Mouse (Mus musculus) left cerebral cortex, postnatal 36 days (tissue): ENCODE results near the gene Zfp277. TPM values are rescaled to one million over a fixed set of nuclear protein-coding genes. Genes with fewer than 3 reads are reported as not detected.

Experiments used
- DNase-seq, 2 experiments: peaks; one replicate each; pipeline ENCODE4 v3.0.0; 2021 to 2022; ENCODE audit warnings: low spot score in 2 of 2, mixed read lengths in 1 of 2
- intact Hi-C: fragments of 180-260 bp; cut with DNase I; formaldehyde crosslinking; loops from one replicate; pipeline ENCODE4 v1.15.1; 2025
- total RNA-seq, 2 experiments: library from RNA; stranded (reverse); gene quantifications; 2 replicates each; pipeline ENCODE4 v1.2.3; 2021

Gene Zfp277
- total RNA-seq: 10 to 100 TPM; 16.6 to 20.1 TPM

DNA sequence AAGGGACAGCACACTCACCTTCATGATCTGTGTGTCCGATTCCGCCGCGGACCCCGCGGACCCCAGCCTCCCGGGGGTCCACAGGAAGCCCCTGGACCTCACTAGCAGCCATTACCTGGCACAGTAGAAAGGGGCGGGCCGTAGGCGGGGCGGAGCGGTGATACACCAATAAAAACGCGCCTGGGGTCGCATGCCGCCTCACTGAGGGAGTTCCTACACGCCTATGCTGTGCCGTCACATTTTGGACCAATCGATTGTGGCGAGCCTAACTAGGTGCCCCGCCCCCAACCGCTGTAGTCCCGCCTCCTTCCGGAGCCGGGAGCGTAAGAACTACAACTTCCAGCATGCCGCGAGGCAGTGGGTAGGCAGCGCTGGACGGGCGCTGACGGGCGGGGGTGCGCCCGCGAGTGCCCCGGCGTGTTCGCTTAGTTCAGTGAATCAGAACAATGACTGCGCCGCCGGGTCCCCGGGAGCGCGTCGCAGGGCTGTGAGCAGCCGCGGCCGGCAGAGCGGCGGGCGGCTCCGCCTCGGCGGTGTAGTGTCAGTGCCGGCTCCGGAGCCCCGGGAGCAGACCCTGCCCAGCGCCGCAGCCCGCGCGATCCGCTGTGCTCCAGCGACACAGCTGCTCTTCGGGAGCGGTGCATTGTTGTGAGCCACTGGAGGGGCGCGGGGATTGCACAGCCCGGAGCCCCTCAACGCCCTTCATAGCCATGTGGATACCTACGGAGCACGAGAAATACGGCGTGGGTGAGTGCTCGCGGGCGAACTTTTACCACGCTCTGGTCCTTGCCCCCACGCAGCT, at the start of gene Zfp277, which contains the start of gene Dock4:
Gene Zfp277 (minus strand): TSS at position 255 of the 802 bp plus-strand sequence.
Gene Dock4 (plus strand): TSS at position 305 of the 802 bp plus-strand sequence.
- intact Hi-C loops: loop anchor here (2.0 to 5.0 kb wide), 3 partner anchors 41 to 236 kb away; no protein-coding TSS in a partner anchor
- peak; percentile 98 to 99 for DNase-seq

DNA sequence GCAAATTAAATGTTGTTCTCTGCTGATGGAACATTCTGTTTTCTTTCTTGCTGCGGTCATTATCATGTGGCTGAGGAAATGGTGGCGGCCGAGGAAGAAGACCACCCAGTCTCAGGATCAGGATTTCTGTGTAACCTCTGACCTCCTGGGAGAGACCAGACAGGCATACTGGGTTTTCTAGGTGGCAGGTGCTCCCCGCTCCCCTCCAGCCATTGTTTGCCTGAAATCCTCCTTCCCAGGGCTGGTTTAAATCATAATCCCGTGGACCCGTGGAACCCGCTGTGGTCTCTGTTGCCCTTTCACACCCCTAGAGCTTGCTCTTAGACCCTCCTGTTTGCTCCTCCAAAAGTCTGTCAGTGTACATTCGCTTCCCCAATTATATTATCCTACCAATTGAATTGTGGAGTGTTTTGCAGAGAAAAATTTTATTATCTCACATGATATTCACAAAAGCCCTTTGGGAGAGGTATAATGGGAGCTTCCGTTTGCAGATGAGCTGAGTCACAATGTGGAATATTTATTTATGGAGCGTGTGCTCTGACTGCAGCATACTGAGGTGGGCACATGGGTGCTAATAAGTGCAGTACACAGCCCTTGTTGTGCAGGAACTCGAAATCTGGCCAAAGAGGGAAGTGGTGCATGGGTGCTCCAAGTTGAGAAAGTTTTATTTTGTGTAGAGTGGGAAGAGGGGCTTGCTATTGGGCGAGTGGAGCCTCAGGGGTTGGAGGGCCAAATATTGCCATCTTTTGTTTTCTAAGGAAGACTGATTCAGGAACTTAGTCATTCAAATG, 40.5 kb upstream of the Zfp277 start:
- intact Hi-C loops: loop anchor here (5.0 kb wide), 1 partner anchor 39 kb away; the partner anchor contains the start of genes Dock4 and Zfp277
- no peak for DNase-seq

DNA sequence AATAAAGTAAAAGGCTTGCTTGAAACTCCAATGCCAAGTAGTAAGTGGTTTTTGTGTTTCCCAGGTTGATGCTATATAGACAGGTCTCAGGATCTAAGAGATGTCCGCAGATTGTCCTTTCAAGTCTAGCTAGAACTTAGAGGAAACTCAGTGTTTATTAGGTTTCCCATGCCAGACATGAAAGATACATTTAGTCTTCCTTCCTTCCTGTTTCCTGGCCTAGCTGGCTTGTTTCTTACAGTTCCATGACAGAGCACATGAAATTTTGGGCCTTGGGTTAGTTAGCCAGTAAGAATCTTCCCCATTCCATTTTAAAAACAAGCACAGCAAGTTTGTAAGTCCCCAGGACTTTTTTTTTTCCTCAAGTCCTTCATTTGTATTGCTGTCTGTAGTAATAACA, 39.5 kb upstream of the Zfp277 start:
- intact Hi-C loops: loop anchor here (5.0 kb wide), 1 partner anchor 38 kb away; the partner anchor contains the start of genes Dock4 and Zfp277
- DNase-seq: no peak

DNA sequence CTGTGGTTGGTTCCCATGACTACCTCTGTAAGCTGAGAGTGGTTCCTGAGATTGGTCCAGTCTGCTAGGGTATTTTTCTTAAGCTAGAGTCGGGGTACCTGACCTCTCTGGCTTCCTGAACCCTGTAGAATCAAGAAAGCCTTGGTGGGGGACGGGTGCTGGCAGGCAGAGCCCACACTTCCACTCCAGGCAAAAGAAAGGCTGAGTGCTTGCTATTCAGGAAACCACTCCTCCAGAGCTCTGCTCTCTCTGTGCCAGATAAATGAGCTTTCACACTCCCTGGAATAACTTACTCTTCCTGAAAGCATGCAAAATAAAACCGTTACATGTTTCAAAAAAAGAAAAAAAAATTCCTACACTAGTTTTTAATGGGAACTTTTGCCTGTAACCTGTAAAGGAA, 38.5 kb upstream of the Zfp277 start:
- intact Hi-C loops: no loop called here
- peak; percentile 30 to 45 for DNase-seq

DNA sequence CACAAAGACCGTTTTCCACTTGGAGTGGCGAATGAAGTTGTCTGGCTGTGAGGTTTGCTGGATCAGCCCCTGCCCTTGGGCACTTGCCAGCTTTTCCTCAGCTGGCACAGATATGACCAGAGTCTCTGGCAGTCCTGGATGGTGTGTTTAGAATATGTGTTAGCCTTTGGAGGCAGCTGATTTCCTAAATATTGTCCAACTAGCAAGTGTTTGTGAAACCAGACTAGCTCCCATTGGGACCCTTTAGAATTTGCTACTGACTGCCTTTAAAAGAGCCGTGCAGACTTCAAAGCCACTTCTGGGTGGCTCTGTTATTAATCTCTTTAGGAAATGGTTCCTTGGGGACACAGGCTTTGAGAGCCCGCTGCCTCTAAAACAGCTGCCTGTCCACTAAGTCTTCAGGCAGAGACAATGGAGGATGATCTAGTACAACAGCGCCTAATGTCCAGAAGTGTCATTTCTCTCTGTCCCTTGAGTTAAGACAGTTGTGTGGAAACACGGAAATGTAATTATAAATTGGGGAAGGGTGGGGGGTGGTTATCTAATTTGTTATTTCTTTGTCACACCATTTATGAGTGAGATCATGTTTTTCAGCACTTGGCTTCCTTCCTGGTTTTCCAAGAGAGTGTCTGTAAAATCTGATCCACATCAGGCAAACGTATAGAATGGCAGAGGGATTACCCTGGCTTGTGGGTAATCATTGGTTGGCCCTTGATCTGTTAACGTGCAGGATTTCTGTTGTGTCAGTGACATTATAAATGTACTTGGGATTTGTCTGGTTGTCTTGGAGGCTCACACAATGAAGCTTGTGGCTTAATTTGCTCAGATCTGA, 32.1 kb upstream of the Zfp277 start:
- no peak for DNase-seq
- intact Hi-C loops: no loop called here

DNA sequence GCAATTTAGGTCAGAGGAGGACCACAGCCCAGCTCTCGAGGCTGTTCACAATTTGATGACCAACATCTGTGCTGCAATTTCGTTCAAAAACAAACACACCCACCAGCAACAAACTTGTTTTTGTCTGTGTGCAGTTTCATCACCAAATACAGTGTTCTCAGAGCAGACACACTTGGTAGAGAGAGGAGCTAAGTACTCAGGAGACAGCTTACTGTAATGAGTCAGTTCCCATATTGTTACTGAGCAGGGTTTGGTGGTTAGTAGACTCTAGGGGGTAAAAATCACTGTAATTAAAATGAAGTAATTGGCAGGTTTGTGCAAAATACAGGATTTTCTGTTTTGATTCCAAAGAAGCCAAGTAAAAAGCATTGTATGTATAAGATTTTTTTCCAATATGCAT, 28.0 kb upstream of the Zfp277 start:
- intact Hi-C loops: no loop called here
- DNase-seq: no peak

DNA sequence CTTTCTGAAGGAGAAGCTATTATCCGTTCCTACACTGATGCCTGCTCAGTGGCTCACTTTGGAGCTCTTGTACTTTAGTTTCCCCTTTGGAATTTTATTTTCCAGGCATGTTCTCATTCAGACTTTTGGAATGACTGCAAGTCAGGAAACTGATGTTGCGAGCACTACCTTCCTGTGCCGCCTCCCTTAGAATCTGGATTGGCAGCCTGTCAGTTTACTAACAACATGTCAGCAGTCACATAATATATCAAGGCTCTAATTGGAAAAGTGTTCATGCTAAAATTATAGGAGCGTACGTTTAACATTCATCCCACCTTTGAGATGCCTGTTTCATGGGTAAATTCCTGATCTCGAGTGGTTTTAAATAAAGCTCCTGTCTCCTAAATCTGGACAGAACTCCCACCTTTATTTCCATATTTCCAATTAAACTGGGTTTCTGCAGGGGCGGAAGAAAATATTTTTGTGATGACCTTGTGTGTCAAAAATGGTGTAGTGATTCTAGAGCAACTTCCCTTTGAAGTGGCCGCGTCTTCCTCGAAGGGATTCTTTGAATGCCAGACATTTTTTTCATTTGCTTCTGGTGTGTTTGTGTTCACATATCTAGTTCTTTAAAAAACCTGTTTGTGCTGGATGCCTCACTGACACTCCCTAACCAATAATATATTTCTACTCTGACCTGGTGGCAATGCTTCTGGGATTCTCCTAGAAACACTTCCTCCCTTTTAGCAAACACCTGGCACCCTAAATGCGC, 26.1 kb upstream of the Zfp277 start:
- DNase-seq: no peak
- intact Hi-C loops: no loop called here

DNA sequence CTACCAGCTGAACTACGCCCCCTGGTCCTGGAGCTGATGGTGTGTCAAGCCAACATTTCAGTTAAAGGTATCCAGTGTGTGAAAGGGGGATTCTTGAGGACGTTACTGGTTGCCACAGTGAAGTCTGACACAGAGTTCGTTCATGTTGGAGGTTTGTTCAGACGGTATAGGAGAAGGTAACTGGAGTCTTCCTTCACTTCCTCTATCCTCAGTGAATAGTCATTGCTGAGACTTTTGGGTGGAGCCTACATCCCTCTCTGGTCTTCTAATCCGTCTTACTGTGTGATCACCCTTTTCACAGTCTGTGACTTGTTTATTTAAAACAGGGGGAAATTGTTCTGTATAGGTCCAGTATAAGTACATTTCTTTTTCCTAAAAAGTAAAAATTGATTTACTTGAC, 23.3 kb upstream of the Zfp277 start:
- no peak for DNase-seq
- intact Hi-C loops: no loop called here

DNA sequence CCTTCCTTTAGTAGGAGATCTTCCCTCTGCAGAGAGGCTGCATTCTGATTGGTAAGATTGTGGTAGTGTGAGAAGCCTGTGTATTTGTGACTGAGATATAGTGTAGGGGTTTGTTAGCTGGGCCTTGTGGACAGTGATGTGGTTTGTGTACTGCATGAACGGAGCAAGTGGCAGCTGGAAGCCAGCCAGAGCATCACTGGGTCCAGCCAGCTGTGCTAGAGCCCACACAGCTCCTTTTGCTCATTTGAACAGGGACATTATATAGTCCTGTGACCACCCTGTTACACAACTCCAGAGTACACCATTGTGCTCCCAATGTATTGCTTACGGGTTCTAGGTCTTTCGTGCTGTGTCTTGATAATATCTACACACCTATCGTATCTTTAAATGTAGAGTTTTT, 22.5 kb upstream of the Zfp277 start:
- intact Hi-C loops: no loop called here
- DNase-seq: no peak

DNA sequence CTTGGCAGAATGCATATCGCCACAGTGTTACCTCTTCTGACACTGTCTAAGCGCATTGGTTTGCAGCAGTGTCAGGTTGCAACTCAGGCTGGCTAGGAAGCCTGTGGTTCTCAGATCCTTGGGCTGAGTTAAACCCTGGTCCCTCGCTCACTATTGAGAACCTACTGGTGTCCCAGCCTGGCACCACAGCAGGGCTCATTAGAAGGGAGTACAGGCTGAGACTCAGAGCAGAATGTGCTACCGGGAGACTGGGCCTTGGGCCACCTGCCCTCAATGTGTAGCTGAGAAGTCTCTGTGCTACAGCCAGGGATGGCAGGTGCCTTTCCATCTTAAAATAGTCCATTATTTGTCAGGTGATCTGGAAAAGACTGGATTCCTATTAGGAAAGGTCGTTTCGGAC, 18.6 kb upstream of the Zfp277 start:
- intact Hi-C loops: no loop called here
- no peak for DNase-seq

DNA sequence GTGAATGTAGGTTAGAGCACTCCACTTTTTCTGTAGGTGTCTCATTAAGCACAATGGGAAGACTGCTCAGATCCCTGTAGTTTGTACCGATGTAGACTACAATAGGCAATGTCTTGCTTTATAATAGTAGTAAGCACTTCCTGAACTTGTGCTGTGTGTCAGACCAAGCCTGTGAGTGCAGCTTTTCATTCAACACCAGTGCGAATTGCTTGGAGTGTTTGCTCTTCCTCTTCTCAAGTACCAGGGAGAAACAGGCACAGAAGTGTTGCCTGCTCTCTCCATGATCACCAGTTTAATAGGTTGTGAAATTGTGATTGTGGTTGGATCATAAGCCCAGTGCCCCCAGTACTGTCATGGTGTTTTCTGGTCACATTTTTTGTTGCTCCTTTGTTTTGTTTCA, 18.1 kb upstream of the Zfp277 start:
- no peak for DNase-seq
- intact Hi-C loops: no loop called here

DNA sequence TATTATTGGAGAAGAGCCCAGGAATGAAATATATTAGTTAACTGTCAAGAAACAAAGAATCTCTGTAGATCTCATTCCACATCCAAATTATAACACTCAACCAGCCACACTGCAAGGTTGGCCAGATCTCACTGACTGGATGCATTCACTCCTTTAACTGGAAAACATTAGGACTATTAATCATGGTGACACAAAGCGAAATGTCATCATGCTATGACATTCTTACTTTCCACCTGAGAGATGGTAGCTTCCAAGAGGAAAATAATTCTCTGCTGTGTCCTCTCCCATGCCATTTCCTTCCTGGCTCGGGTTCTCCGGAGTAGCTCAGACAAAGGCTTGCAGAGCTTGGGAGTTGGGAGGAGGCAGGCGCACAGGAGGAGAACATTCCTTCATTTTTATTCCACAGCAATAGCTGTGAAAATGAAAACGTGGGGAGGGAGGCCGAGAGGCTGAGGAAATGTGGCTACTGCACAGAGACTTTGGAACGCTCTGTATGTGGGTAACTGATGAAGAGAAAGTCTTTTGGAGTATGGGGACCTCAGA, 17.1 kb upstream of the Zfp277 start:
- DNase-seq: no peak
- intact Hi-C loops: no loop called here

DNA sequence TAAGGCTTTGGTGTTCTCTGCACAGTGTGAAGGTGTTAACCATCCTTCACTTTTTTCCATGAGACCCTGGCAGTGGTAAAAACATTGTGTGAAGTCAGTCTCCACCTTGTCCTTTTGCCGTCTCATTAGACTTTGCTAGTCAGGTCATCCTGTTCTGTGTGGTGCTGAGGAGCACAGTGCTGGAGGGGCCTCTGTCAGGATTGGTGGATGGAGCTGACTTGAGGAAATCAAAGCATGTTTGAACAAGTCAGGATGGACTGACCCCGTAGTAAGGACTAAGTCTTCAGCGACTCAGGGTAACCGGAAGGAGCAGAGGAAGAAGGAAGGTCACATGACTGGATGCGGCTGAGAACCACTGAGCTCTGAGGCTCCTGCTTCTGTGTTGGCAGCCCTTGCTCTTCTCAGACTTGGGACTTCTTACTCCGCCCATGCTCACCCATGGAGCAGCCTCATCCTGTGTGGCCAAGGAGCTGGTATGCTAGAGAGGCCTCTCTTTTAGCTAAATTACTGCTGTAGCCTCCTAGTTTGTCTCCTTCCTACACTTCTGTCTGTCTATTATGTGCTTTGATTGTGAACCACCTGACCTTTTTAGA, 14.1 kb upstream of the Zfp277 start:
- DNase-seq: no peak

DNA sequence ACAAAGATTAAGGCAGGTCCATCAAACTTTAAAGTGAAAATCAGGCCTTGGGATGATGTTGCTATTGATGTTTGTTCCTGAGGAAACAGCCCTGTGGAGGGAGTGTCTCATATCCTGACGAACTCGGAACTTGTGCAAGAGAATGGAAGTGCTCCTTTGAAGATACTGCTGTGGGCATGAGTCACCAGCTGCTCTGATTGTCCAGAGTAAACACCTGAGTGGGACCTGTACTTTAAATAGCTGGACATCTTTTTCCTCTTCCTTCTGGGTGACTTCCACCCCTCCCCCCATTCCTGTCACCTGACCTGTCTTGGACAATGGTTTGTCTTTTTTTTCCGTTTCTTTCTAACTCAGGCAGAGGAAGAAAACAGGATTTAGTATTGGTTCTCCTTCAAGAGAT, 13.3 kb upstream of the Zfp277 start:
- DNase-seq: no peak
- intact Hi-C loops: no loop called here

More for the DNA sequence above, 14.1 kb upstream of the Zfp277 start:
- intact Hi-C loops: no loop called here

DNA sequence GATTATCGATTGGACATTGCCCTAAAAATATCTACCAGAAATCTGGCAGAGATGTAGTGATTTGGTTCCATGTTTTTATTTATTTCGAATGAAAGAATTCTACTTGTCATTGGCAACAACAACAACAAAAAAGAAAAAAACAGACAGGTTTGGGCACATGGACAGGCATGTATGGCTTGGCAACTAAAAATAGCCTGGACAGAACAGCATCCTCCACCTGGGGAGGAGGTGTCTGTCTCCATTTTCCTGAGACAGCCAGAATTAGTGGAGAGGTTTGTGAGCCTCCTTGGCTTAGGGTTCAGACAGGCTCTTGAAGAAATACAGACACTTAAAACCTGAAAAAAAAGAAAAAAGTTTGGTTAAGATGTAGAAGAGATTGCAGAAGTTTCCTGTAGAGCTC, 10.8 kb upstream of the Zfp277 start:
- intact Hi-C loops: no loop called here
- no peak for DNase-seq

DNA sequence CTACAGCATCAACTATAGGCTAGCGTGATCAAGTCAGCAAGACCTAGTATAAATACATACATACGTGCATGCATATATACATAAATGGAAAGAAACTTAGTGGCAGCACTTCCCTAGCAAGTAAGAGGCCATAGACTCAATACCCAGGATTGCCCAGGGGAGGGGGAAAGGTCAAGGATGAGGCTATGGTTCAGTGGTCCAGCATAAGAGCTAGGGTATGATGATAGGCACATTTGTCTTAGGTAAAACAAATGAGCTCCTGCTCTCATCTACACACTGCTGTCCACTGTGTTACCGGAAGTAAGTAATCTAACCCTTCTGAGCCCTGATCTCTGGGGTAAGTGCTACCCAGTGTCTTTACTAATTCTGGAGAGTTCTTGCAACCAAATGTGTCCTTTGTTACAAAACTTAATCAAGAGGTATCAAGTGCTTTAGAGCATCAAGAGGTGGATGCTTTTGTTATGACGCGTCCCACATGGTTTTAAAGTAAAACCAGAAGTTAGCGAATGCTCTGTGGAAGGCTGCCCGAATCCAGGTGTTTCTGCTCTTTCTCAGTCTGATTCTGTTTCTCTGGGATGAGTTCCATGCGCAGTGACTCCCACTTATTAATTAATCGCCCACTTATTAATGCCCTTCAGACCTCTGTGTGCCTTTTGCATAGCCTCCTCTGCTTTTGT, 3.6 kb upstream of the Zfp277 start:
- no peak for DNase-seq
- intact Hi-C loops: loop anchor here (5.0 kb wide), 2 partner anchors 38 to 233 kb away; no protein-coding TSS in a partner anchor

DNA sequence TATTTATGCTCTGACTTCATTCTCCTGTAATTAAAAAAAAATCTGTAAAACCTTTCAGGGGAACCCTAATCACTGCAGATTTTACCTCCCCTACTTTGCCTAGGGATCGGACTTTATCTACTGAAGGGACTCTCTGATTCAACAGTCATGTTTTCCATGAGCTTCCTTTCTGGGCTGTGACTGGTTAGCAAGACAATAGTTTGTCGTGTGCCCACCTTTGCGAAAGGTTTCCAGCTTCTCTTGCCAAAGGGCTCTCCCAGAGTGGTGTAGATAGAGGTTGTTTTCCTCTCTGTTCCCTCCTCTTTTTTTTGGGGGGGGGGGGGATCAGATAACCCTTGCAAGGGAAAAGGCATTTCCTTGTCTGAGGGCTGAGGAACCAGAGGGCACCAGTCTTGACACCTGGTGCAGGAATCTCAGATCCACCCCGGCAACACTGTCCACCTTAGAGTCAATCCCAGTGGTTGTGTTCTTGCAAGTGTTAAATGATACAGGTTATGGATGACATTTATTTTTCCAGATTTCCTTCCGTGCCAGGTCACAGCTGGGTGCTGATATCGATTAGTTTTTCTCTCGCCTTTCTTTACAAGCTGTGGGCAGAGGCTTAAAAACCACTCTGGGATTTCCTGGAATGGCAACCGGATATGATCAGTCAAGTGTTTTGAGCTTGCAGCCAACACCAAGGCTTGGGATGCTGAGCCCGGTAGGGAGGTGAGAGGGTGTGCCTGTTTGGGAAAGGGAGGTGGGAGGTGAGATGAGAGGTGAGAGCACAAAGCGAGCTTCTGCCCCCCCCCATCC, 2.1 kb upstream of the Zfp277 start:
- no peak for DNase-seq

More for the DNA sequence above, 2.1 kb upstream of the Zfp277 start:
- intact Hi-C loops: loop anchor here (2.0 to 5.0 kb wide), 3 partner anchors 40 to 235 kb away; no protein-coding TSS in a partner anchor
